Mouse (Mus musculus): ENCODE results near the gene Olfr668.
"Not testable (repeated sequence)": the region's sequence is repeated elsewhere in the genome, so short reads cannot be mapped to it uniquely, and the experiment has no call there.

The Olfr668 gene

DNA sequence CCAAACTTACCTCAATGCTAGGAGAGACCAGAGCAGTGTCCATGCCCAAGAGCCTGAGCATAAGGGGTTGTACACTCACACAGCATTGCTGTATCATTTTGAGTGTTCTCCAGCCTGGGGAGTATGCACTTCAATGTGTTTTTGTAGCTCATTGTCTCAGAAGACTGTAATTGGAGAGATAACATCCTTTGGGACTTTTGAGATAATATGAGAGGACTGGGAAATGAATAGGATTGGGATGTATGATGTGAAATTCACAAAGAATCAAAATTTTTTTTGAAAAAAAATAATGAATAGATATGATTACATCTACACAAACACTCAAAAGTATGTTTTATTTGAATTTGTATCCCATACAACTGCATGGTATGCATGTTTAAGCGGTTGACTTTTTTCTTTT is at the start of gene Olfr668:
Gene Olfr668, minus strand, starts transcription at position 101 of the 400 bp plus-strand sequence.
- in situ Hi-C loops (cut with MboI; ENCODE audit: unreplicated experiment in 2 of 2): no loop called here

DNA sequence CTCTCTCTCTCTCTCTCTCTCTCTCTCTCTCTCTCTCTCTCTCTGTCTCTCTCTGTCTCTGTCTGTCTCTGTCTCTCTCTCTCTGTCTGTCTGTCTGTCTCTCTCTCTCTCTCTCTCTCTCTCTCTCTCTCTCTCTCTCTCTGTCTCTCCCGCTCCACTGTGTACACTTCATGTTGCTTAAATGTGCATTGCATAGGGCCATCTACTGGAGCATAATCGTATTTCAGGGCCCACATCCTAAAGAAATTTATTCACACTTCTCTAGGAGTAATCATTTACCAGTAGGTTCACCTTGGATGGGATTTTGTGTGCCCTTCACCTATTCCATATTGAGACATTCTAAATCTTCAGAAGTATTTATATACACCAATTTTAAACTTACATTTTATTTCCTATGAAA is 44.6 kb upstream of the Olfr668 start:
- in situ Hi-C loops (cut with MboI; ENCODE audit: unreplicated experiment in 2 of 2): not testable (repeated sequence)

DNA sequence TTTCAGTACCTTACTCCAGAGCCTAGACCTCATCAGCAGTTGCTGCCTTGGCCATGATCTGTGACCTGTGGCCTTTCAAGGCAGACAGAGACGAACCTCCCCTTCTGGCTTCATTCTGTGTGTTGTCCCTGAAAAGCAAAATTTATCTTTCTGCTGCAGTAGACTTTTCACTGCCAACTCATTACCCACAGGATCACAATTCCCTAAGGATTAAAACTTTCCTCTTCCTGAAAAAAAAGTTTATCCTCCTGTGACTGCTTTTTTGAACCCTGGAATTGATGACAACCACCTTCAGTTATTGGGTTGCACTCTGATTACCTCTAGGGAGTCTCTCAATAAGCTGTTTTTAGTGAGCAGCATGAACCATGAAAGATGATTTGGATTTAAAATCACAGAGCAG is 34.7 kb upstream of the Olfr668 start, which contains the start of gene Olfr670:
Gene Olfr670, minus strand, starts transcription at position 101 of the 400 bp plus-strand sequence.
- in situ Hi-C loops (cut with MboI; ENCODE audit: unreplicated experiment in 2 of 2): no loop called here

DNA sequence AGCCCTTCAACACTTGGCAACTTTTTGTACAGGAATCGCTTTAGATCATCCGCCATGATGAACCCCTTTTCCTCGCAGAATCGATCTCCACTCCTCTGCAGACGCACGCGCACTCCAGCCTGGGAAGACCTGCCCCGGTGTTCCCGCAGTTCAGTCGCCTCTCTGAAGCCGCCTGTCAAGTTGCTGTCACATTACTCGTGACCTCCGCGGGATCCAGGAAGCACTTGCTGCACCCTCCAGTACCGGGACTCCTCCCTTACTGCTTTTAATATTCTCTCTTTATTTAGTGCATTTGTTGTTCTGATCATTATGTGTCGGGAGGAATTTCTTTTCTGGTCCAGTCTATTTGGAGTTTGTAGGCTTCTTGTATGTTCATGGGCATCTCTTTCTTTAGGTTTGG is 22.4 kb upstream of the Olfr668 start:
- in situ Hi-C loops (cut with MboI; ENCODE audit: unreplicated experiment in 2 of 2): not testable (repeated sequence)

DNA sequence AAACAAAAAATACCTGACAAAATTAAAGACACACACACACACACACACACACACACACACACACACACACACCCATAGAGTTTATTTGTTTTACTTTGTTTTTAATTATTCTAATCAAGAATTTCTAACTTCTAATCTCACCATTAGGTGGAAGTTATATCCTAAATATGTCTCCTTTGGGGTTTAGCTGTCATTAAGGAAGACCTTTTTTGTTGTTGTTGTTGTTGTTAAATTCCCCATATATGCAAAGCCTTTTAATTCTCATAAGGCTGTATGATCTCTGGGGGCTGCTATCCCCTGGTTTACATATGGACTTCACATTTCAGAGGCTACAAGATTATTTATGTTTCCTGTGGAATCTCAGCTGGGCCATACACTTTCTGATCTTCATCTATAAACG is 6.1 kb upstream of the Olfr668 start, which contains the start of gene Olfr669:
Gene Olfr669, plus strand, starts transcription at position 301 of the 400 bp plus-strand sequence.
- in situ Hi-C loops (cut with MboI; ENCODE audit: unreplicated experiment in 2 of 2): no loop called here

DNA sequence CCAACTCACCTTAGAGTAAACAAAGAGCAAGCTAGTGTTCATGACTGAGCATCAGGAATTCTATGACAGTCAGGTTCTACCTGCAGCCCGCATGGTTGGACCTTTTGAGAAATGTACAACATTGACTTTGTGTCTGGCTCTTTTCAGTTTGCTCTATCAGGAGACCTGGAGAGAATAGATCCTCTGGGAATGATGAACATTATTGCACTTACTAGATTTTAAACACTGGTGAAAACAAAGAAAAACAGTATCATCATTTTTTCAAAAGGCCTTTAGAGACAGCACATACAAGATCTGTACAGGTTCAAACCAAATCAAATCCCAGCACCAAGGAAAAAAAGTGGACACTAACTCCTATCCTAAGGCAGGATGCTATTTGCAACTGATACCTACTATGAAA is 6.5 kb downstream of the Olfr668 start, which contains the start of gene Olfr667:
Gene Olfr667, minus strand, starts transcription at position 101 of the 400 bp plus-strand sequence.
- in situ Hi-C loops (cut with MboI; ENCODE audit: unreplicated experiment in 2 of 2): no loop called here

DNA sequence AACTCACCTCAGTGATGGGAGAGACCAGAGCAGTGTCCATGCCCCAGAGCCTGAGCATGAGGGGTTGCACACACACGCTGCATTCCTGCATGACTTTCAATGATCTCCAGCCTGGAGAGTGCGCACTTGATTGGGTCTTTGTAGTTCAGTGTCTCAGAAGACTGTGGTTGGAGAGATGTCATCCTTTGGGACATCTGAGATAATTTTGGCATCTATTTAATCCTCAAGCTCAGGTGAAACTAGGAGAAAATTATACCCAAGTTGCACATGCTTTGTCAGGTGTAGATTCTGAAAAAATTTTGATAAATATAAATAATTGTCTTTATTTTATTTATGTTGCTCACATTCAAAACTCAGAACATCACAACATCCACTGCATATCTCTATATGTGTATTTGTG is 32.0 kb downstream of the Olfr668 start, which contains the start of gene Olfr666:
Gene Olfr666, minus strand, starts transcription at position 101 of the 400 bp plus-strand sequence.
- in situ Hi-C loops (cut with MboI; ENCODE audit: unreplicated experiment in 2 of 2): no loop called here

DNA sequence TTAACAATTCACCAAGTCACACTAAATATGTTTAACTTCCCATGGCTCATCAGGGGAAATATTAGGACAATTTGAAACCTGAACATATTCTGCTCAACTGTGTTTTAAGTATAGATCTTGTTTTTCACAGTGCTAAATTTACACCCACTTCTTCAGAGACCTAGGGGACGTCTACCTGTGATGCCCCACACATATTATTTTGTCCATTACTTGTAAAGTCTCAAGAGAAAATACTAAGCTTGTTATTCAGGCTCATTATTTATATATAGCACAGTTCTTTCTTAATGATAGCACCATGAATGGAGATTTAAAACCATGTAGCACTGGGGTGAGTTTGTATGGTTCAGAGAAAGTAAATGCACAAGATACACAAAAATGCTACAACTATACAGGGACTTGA is 50.1 kb downstream of the Olfr668 start, which contains the start of gene Olfr665:
Gene Olfr665, plus strand, starts transcription at position 301 of the 400 bp plus-strand sequence.
- in situ Hi-C loops (cut with MboI; ENCODE audit: unreplicated experiment in 2 of 2): no loop called here

All from v-Abl transformed pro-B cells (cell line).